Mouse (Mus musculus) erythroblast, embryonic 14.5 days (primary cell): ENCODE data around the gene Tbxas1.

ENCODE experiments used
- GATA1 ChIP-seq: IDR thresholded peaks from 2 replicates; pipeline ENCODE4 v1.6.1; 2012; ENCODE audit warnings: low read length, inconsistent platforms, mixed read lengths
- TAL1 ChIP-seq: IDR thresholded peaks from 3 replicates; pipeline ENCODE4 v1.6.1; 2012; ENCODE audit warnings: low read length, inconsistent platforms, mixed read lengths

DNA sequence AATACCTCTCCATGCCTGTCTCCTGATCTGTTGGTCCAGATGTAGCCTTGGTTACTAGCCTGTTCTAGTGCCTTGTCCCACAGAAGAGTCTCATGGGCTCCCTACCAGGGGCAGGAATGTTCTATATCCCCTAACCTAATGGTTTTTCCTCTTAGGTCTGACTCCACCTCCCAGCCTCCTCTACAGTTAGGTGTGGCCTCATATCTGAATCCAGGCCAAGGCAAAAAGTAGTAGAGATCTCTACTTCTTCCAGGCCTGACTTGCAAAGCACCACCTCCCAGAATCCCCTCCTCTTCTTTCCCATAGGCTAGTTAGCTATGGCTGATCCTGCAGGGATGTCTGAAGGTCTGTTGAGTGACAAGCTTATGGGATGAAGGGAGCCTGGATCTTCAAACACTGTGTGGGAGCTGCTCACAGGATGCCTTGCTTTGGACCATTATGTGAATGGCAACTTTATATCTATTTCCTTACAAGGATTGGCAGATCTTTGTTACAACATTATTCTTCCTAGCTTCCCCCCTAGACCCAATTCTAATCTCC lies 37.0 kb downstream of the Tbxas1 start:
- no peak for TF ChIP-seq TAL1
- TF ChIP-seq GATA1: no peak
